Mouse (Mus musculus): ENCODE measurements around the gene Msrb3. TPM values are rescaled to one million over a fixed set of nuclear protein-coding genes. Genes with fewer than 3 reads are reported as not detected.

Msrb3 gene
- total and polyA plus RNA-seq, 3 experiments: not detected

DNA sequence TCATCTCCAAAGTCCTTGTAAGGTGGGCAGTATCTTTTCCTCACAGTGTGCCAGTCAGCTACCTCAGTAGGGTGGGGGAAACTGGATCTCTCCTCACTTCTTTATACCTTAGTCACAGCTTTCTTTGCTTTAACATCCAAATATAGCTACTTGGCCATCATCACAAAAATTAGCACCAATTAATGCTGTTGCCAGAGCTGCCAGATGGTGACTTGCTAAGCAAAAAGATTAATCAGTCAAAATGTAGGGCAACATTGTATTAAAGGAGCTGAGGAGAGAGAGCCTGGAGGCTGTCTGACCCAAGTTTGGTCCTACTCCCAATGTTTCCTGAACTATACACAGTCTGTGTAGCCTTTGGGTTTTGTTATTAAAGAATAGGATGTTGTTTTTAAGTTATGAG is 65.1 kb downstream of the Msrb3 start:
- Histone ChIP-seq H3K9me3 (replicated peaks; ENCODE audit: low read length) (peaks cover 13% of the 10 kb centered on the region), H3K4me2 (ENCODE audit: insufficient read depth, low read depth, poor library complexity, severe bottlenecking) (no peak overlapping the region), H3K79me2 (replicated peaks; ENCODE audit: control insufficient read depth, extremely low read depth, insufficient read depth, poor library complexity, severe bottlenecking) (no peaks in the 10 kb centered on the region), H3K4me3 (replicated peaks in 1 of 3; ENCODE audit: low read depth in 2 of 3, low read length in 2 of 3, poor library complexity in 1 of 3) (no peak overlapping the region), H3K27me3 (replicated peaks) (no peaks in the 10 kb centered on the region), H3K36me3 (replicated peaks in 1 of 2; ENCODE audit: control insufficient read depth in 1 of 2, insufficient read depth in 1 of 2, low read length in 1 of 2) (no peaks in the 10 kb centered on the region), H3K9ac (ENCODE audit: insufficient read depth, low read depth) (no peak overlapping the region), H3K27ac (ENCODE audit: insufficient read depth, low read depth) (no peak overlapping the region), H3K4me1 (ENCODE audit: control insufficient read depth in 1 of 2, insufficient read depth in 2 of 2) (no peaks in the 10 kb centered on the region)
- in situ Hi-C loops (cut with MboI; ENCODE audit: low pct_ligation_motif_present, low pct_unique_long_range_greater_than_20kb, low sequenced_read_pairs): no loop called here
- dilution Hi-C loops (cut with MboI; ENCODE audit: extremely low pct_ligation_motif_present, extremely low pct_unique_long_range_greater_than_20kb, low sequenced_read_pairs): no loop called here
- DNase-seq (ENCODE audit: extremely low read depth): no peak
- TF ChIP-seq CHD1 (IDR thresholded peaks at IDR 0.05; ENCODE audit: low read depth, low read length) (no peak), MAFK (IDR thresholded peaks at IDR 0.05; ENCODE audit: insufficient replicate concordance, low read length) (no peak), TBP (conservative IDR thresholded peaks at IDR 0.05; ENCODE audit: low read depth, low read length) (no peak), E2F4 (IDR thresholded peaks at IDR 0.05; ENCODE audit: insufficient replicate concordance, low read depth, low read length) (no peak), ZKSCAN1 (IDR thresholded peaks at IDR 0.05; ENCODE audit: borderline replicate concordance, low read depth, low read length) (no peak), MAX (IDR thresholded peaks at IDR 0.05; ENCODE audit: low read length) (no peak), MEF2A (IDR thresholded peaks at IDR 0.05; ENCODE audit: borderline replicate concordance, low read depth, low read length) (no peak), IRF4 (IDR thresholded peaks at IDR 0.05; ENCODE audit: low read depth, low read length) (no peak), TCF12 (IDR thresholded peaks at IDR 0.05; ENCODE audit: low read depth, low read length) (no peak), USF1 (IDR thresholded peaks at IDR 0.05; ENCODE audit: low read depth, low read length) (no peak), NRF1 (IDR thresholded peaks at IDR 0.05; ENCODE audit: low read depth, low read length) (no peak), JUND (conservative IDR thresholded peaks at IDR 0.05; ENCODE audit: low read depth, low read length) (no peak), ETS1 (conservative IDR thresholded peaks at IDR 0.05; ENCODE audit: low read depth, low read length) (no peak), USF2 (conservative IDR thresholded peaks at IDR 0.05; ENCODE audit: low read depth, low read length) (no peak), ZMIZ1 (IDR thresholded peaks at IDR 0.05; ENCODE audit: low read depth, low read length) (no peak), ZC3H11A (IDR thresholded peaks at IDR 0.05; ENCODE audit: low read depth, low read length) (no peak)

GRCm38 (mm10) chr10:120827761-120828160 is 71.1 kb downstream of the Msrb3 start:
- H3K27me3 ChIP-seq (replicated peaks): no peaks in the 10 kb centered on the region
- in situ Hi-C loops (cut with MboI; ENCODE audit: low pct_ligation_motif_present, low pct_unique_long_range_greater_than_20kb, low sequenced_read_pairs) (no loop called here), dilution Hi-C loops (cut with MboI; ENCODE audit: extremely low pct_ligation_motif_present, extremely low pct_unique_long_range_greater_than_20kb, low sequenced_read_pairs) (no loop called here)
- H3K36me3 ChIP-seq (replicated peaks in 1 of 2; ENCODE audit: control insufficient read depth in 1 of 2, insufficient read depth in 1 of 2, low read length in 1 of 2): no peaks in the 10 kb centered on the region
- peaks cover 33% of the 10 kb centered on the region for H3K9me3 ChIP-seq (replicated peaks; ENCODE audit: low read length)
- no peak overlapping the region for H3K9ac ChIP-seq (ENCODE audit: insufficient read depth, low read depth)
- no peak overlapping the region for H3K4me3 ChIP-seq (replicated peaks in 1 of 3; ENCODE audit: low read depth in 2 of 3, low read length in 2 of 3, poor library complexity in 1 of 3)
- H3K4me1 ChIP-seq (ENCODE audit: control insufficient read depth in 1 of 2, insufficient read depth in 2 of 2): no peaks in the 10 kb centered on the region
- no peak for DNase-seq (ENCODE audit: extremely low read depth)
- no peaks in the 10 kb centered on the region for H3K79me2 ChIP-seq (replicated peaks; ENCODE audit: control insufficient read depth, extremely low read depth, insufficient read depth, poor library complexity, severe bottlenecking)
- H3K4me2 ChIP-seq (ENCODE audit: insufficient read depth, low read depth, poor library complexity, severe bottlenecking): no peak overlapping the region
- H3K27ac ChIP-seq (ENCODE audit: insufficient read depth, low read depth): no peak overlapping the region
- TF ChIP-seq MYC (IDR thresholded peaks at IDR 0.05; ENCODE audit: low read depth, low read length): no peak
- TF ChIP-seq BHLHE40 (IDR thresholded peaks at IDR 0.05; ENCODE audit: low read depth, low read length): no peak
- TF ChIP-seq USF1 (IDR thresholded peaks at IDR 0.05; ENCODE audit: low read depth, low read length): no peak
- TF ChIP-seq POLR2AphosphoS2 (IDR thresholded peaks at IDR 0.05; ENCODE audit: low read depth, low read length): no peak
- no peak for TF ChIP-seq EP300 (IDR thresholded peaks at IDR 0.05; ENCODE audit: low read length)
- TF ChIP-seq MAZ (IDR thresholded peaks at IDR 0.05; ENCODE audit: low read depth, low read length): no peak
- no peak for TF ChIP-seq RAD21 (IDR thresholded peaks at IDR 0.05; ENCODE audit: low read depth, low read length)
- TF ChIP-seq SMC3 (IDR thresholded peaks at IDR 0.05; ENCODE audit: low read depth, low read length): no peak
- no peak for TF ChIP-seq ZKSCAN1 (IDR thresholded peaks at IDR 0.05; ENCODE audit: borderline replicate concordance, low read depth, low read length)
- TF ChIP-seq NRF1 (IDR thresholded peaks at IDR 0.05; ENCODE audit: low read depth, low read length): no peak
- no peak for TF ChIP-seq HCFC1 (IDR thresholded peaks at IDR 0.05; ENCODE audit: low read depth, low read length)
- TF ChIP-seq ZNF384 (IDR thresholded peaks at IDR 0.05; ENCODE audit: low read depth, low read length): no peak
- no peak for TF ChIP-seq MEF2A (IDR thresholded peaks at IDR 0.05; ENCODE audit: borderline replicate concordance, low read depth, low read length)
- no peak for TF ChIP-seq JUND (conservative IDR thresholded peaks at IDR 0.05; ENCODE audit: low read depth, low read length)
- TF ChIP-seq CTCF (conservative IDR thresholded peaks at IDR 0.05 in 1 of 2, IDR thresholded peaks at IDR 0.05 in 1 of 2; ENCODE audit: low read depth in 2 of 2, low read length in 2 of 2): no peak
- no peak for TF ChIP-seq JUN (IDR thresholded peaks at IDR 0.05; ENCODE audit: insufficient read depth, low read depth, low read length)
- no peak for TF ChIP-seq ETS1 (conservative IDR thresholded peaks at IDR 0.05; ENCODE audit: low read depth, low read length)
- no peak for TF ChIP-seq CHD1 (IDR thresholded peaks at IDR 0.05; ENCODE audit: low read depth, low read length)
